Mouse (Mus musculus): ENCODE measurements at regions not wholly inside any gene's neighbourhood (a gene's known extent, or its start where the extent isn't known, plus 50 kb on each side); places are given as distances from the start of the nearest gene placed in this dataset.

DNA sequence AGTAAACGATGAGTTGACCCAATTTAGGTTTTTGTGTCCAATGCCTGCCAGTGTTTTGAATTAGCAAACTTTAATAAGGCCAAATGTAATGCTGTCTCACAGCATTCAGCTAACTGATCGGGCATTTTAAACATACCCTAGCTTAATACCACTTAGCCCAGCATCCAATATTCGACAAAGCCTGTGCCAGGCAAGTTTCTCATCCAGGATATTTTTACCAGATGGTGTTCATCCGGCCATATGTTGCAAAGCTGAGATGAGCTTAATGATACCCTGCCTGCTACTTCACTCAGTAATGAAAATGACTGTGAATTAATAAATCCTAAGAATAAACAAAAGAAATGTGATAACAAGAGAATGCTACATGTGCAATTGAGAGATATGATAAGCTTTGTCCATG lies 116.8 kb downstream of the Tpm3-rs7 start:
- Histone ChIP-seq H3K9me3 (ENCODE audit: control insufficient read depth, insufficient read depth, low read depth, low read length) (no peaks in the 10 kb centered on the region), H3K36me3 (ENCODE audit: control insufficient read depth, insufficient read depth, low read length, poor library complexity, severe bottlenecking) (no peaks in the 10 kb centered on the region), H3K27ac (ENCODE audit: insufficient read depth, low read depth, low read length, poor library complexity, severe bottlenecking) (no peak overlapping the region), H3K4me3 (ENCODE audit: insufficient read depth in 1 of 2, low read depth in 1 of 2, low read length in 2 of 2, poor library complexity in 1 of 2, severe bottlenecking in 1 of 2) (no peak overlapping the region), H3K4me1 (ENCODE audit: control insufficient read depth in 2 of 2, insufficient read depth in 2 of 2, low read length in 2 of 2, poor library complexity in 1 of 2) (no peaks in the 10 kb centered on the region), H3K9ac (ENCODE audit: insufficient read depth, low read depth, low read length, poor library complexity, severe bottlenecking) (no peak overlapping the region)
- in situ Hi-C loops (cut with MboI; ENCODE audit: low sequenced_read_pairs in 2 of 2, unreplicated experiment in 2 of 2): no loop called here
- no peak for DNase-seq (ENCODE audit: low read depth, low spot score)
- TF ChIP-seq ZC3H11A (IDR thresholded peaks at IDR 0.05; ENCODE audit: borderline replicate concordance, low read depth, low read length) (no peak), CHD2 (IDR thresholded peaks at IDR 0.05; ENCODE audit: low read depth, low read length) (no peak), MAFK (IDR thresholded peaks at IDR 0.05; ENCODE audit: insufficient read depth, low read depth, low read length) (no peak), HCFC1 (IDR thresholded peaks at IDR 0.05; ENCODE audit: borderline replicate concordance, insufficient read depth, low read length) (no peak), ZNF384 (IDR thresholded peaks at IDR 0.05; ENCODE audit: low read depth, low read length) (no peak)

DNA sequence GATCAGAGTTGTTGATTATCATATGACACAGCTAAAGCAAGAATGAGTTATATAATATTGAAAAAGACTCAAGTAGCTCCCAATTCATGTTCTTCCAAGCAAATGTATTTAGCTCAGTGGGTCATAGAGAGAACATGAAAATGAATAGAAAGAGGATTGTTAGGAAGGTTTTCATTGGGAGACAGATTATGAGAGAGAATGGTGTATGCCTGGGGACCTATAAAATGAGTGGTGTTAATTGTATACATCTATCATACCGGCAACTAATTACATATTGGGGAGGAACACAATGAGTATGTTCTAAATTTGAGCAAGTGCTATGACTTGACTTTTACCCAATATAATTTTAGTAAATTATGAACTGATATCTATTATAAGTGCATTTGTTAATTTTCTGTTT lies 127.9 kb downstream of the Tpm3-rs7 start:
- DNase-seq (ENCODE audit: low read depth, low spot score): no peak
- in situ Hi-C loops (cut with MboI; ENCODE audit: low sequenced_read_pairs in 2 of 2, unreplicated experiment in 2 of 2): no loop called here
- no peak overlapping the region for H3K27ac ChIP-seq (ENCODE audit: insufficient read depth, low read depth, low read length, poor library complexity, severe bottlenecking)

DNA sequence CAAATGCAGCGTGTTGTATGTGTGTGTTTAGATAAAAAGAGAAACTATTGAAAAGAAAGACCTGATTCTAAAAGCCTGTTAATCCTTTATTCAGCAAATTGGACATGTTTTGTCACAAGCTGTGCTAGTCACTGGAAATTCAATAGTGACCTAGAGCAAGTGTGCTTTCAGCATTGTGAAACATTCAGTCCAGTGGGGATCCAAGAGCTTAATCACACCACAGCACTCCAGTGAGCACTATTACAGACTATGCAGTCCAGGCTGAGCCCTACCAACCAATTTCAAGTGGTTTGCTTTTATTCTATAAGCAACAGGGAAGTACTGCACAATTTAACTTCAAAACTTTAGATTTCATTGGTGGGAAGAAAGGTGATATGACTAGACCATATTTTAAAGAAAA lies 140.5 kb downstream of the Tpm3-rs7 start:
- Histone ChIP-seq H3K9ac (ENCODE audit: insufficient read depth, low read depth, low read length, poor library complexity, severe bottlenecking) (no peak overlapping the region), H3K27ac (ENCODE audit: insufficient read depth, low read depth, low read length, poor library complexity, severe bottlenecking) (no peak overlapping the region), H3K4me3 (ENCODE audit: insufficient read depth in 1 of 2, low read depth in 1 of 2, low read length in 2 of 2, poor library complexity in 1 of 2, severe bottlenecking in 1 of 2) (no peak overlapping the region), H3K36me3 (ENCODE audit: control insufficient read depth, insufficient read depth, low read length, poor library complexity, severe bottlenecking) (no peaks in the 10 kb centered on the region), H3K4me1 (ENCODE audit: control insufficient read depth in 2 of 2, insufficient read depth in 2 of 2, low read length in 2 of 2, poor library complexity in 1 of 2) (no peaks in the 10 kb centered on the region), H3K9me3 (ENCODE audit: control insufficient read depth, insufficient read depth, low read depth, low read length) (no peaks in the 10 kb centered on the region)
- in situ Hi-C loops (cut with MboI; ENCODE audit: low sequenced_read_pairs in 2 of 2, unreplicated experiment in 2 of 2): no loop called here
- DNase-seq (ENCODE audit: low read depth, low spot score): no peak
- TF ChIP-seq HCFC1 (IDR thresholded peaks at IDR 0.05; ENCODE audit: borderline replicate concordance, insufficient read depth, low read length): no peak
- TF ChIP-seq CHD2 (IDR thresholded peaks at IDR 0.05; ENCODE audit: low read depth, low read length): no peak
- TF ChIP-seq ZNF384 (IDR thresholded peaks at IDR 0.05; ENCODE audit: low read depth, low read length): no peak
- TF ChIP-seq MAFK (IDR thresholded peaks at IDR 0.05; ENCODE audit: insufficient read depth, low read depth, low read length): no peak
- no peak for TF ChIP-seq ZC3H11A (IDR thresholded peaks at IDR 0.05; ENCODE audit: borderline replicate concordance, low read depth, low read length)

More for the DNA sequence above, 127.9 kb downstream of the Tpm3-rs7 start:
- Histone ChIP-seq H3K36me3 (ENCODE audit: control insufficient read depth, insufficient read depth, low read length, poor library complexity, severe bottlenecking) (no peaks in the 10 kb centered on the region), H3K9me3 (ENCODE audit: control insufficient read depth, insufficient read depth, low read depth, low read length) (no peaks in the 10 kb centered on the region), H3K4me1 (ENCODE audit: control insufficient read depth in 2 of 2, insufficient read depth in 2 of 2, low read length in 2 of 2, poor library complexity in 1 of 2) (no peaks in the 10 kb centered on the region), H3K9ac (ENCODE audit: insufficient read depth, low read depth, low read length, poor library complexity, severe bottlenecking) (no peak overlapping the region), H3K4me3 (ENCODE audit: insufficient read depth in 1 of 2, low read depth in 1 of 2, low read length in 2 of 2, poor library complexity in 1 of 2, severe bottlenecking in 1 of 2) (no peak overlapping the region)
- TF ChIP-seq ZC3H11A (IDR thresholded peaks at IDR 0.05; ENCODE audit: borderline replicate concordance, low read depth, low read length) (no peak), ZNF384 (IDR thresholded peaks at IDR 0.05; ENCODE audit: low read depth, low read length) (no peak), MAFK (IDR thresholded peaks at IDR 0.05; ENCODE audit: insufficient read depth, low read depth, low read length) (no peak), HCFC1 (IDR thresholded peaks at IDR 0.05; ENCODE audit: borderline replicate concordance, insufficient read depth, low read length) (no peak)

DNA sequence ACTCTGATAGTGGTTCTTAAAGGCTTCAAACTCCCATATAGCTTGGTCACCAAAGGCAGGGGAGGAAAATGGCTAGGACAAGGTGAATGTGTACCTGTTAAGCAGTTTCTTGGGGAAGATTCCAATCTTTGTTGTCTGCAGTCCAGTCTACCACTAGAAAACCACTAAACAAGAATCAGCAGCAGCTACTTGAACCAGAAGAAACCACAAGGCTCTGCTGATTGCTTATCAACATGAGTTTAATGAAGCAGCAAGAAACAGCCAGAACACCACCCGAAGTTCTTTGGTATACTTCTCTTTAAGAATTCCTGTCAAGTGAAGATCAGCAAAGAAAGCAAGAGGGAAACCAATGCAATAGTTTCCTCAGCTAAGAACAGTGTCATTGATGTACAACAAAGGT lies 143.1 kb downstream of the Tpm3-rs7 start:
- Histone ChIP-seq H3K27ac (ENCODE audit: insufficient read depth, low read depth, low read length, poor library complexity, severe bottlenecking) (no peak overlapping the region), H3K9me3 (ENCODE audit: control insufficient read depth, insufficient read depth, low read depth, low read length) (no peaks in the 10 kb centered on the region), H3K36me3 (ENCODE audit: control insufficient read depth, insufficient read depth, low read length, poor library complexity, severe bottlenecking) (no peaks in the 10 kb centered on the region), H3K4me3 (ENCODE audit: insufficient read depth in 1 of 2, low read depth in 1 of 2, low read length in 2 of 2, poor library complexity in 1 of 2, severe bottlenecking in 1 of 2) (no peak overlapping the region), H3K4me1 (ENCODE audit: control insufficient read depth in 2 of 2, insufficient read depth in 2 of 2, low read length in 2 of 2, poor library complexity in 1 of 2) (no peaks in the 10 kb centered on the region), H3K9ac (ENCODE audit: insufficient read depth, low read depth, low read length, poor library complexity, severe bottlenecking) (no peak overlapping the region)
- peak; percentile 16 for DNase-seq (ENCODE audit: low read depth, low spot score)
- TF ChIP-seq ZC3H11A (IDR thresholded peaks at IDR 0.05; ENCODE audit: borderline replicate concordance, low read depth, low read length): no peak
- TF ChIP-seq MAFK (IDR thresholded peaks at IDR 0.05; ENCODE audit: insufficient read depth, low read depth, low read length): no peak
- TF ChIP-seq ZNF384 (IDR thresholded peaks at IDR 0.05; ENCODE audit: low read depth, low read length): no peak
- TF ChIP-seq CHD2 (IDR thresholded peaks at IDR 0.05; ENCODE audit: low read depth, low read length): no peak
- no peak for TF ChIP-seq HCFC1 (IDR thresholded peaks at IDR 0.05; ENCODE audit: borderline replicate concordance, insufficient read depth, low read length)
- in situ Hi-C loops (cut with MboI; ENCODE audit: low sequenced_read_pairs in 2 of 2, unreplicated experiment in 2 of 2): no loop called here

DNA sequence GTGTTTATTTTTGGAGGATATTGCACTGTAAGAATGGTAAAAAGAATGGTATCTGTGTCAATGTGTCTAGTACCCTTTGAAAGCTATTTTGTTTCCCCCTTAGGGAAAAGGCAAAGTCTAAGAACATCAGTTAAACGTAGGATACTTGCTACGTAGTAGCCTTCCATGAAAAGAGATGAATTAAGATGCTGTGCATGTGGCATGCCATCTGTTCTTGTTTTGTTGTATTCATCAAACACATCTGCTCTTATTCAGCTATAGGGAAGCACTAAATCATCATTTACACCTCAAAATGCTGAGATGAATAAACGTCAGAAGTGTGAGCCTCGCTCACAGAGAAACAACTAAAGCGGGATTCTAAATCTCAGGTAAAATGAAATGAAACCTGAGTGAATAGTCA lies 154.7 kb downstream of the Tpm3-rs7 start:
- TF ChIP-seq MAFK (IDR thresholded peaks at IDR 0.05; ENCODE audit: insufficient read depth, low read depth, low read length) (no peak), ZNF384 (IDR thresholded peaks at IDR 0.05; ENCODE audit: low read depth, low read length) (no peak), HCFC1 (IDR thresholded peaks at IDR 0.05; ENCODE audit: borderline replicate concordance, insufficient read depth, low read length) (no peak), CHD2 (IDR thresholded peaks at IDR 0.05; ENCODE audit: low read depth, low read length) (no peak), ZC3H11A (IDR thresholded peaks at IDR 0.05; ENCODE audit: borderline replicate concordance, low read depth, low read length) (no peak)
- no peak overlapping the region for H3K27ac ChIP-seq (ENCODE audit: insufficient read depth, low read depth, low read length, poor library complexity, severe bottlenecking)
- in situ Hi-C loops (cut with MboI; ENCODE audit: low sequenced_read_pairs in 2 of 2, unreplicated experiment in 2 of 2): no loop called here
- H3K36me3 ChIP-seq (ENCODE audit: control insufficient read depth, insufficient read depth, low read length, poor library complexity, severe bottlenecking): no peaks in the 10 kb centered on the region
- no peaks in the 10 kb centered on the region for H3K9me3 ChIP-seq (ENCODE audit: control insufficient read depth, insufficient read depth, low read depth, low read length)
- no peaks in the 10 kb centered on the region for H3K4me1 ChIP-seq (ENCODE audit: control insufficient read depth in 2 of 2, insufficient read depth in 2 of 2, low read length in 2 of 2, poor library complexity in 1 of 2)
- no peak overlapping the region for H3K4me3 ChIP-seq (ENCODE audit: insufficient read depth in 1 of 2, low read depth in 1 of 2, low read length in 2 of 2, poor library complexity in 1 of 2, severe bottlenecking in 1 of 2)
- no peak for DNase-seq (ENCODE audit: low read depth, low spot score)
- no peak overlapping the region for H3K9ac ChIP-seq (ENCODE audit: insufficient read depth, low read depth, low read length, poor library complexity, severe bottlenecking)

All from ES-E14 (cell line).